Mouse (Mus musculus) heart, postnatal 0 days (tissue): ENCODE measurements around the gene Slc44a3.

Source experiments
- CTCF ChIP-seq: IDR thresholded peaks from 2 replicates; pipeline ENCODE4 v1.5.1; 2016; ENCODE audit warnings: antibody characterized with exemption, control low read depth, low read depth
- EP300 ChIP-seq: IDR thresholded peaks from 2 replicates; pipeline ENCODE4 v1.6.1; 2016; ENCODE audit warnings: antibody characterized with exemption, low read depth

DNA sequence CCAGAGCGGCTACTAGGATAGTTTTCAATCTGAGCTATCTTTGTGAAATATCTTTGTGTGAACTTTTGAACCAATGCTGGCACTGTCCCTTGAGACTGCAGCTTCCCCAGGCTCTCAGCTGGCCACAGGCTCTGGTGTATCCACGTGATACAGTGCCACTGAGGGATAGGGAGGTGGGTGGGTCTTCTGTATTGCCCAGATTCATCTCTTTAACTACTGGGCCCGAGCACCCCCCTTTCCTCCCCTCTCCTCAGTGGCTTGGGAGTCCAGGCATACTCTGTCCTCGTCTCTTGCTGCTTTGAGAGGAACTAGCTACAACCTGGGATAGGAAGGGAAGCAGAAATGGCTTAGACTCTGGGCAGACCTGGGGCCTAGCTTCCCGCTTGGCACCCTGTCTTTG lies 96.9 kb downstream of the Slc44a3 start:
- TF ChIP-seq CTCF (no peak), EP300 (no peak)
